Mouse (Mus musculus) urinary bladder, adult 18-20 months (tissue): Measurements from ENCODE around the gene Yars.

ENCODE experiments used
- DNase-seq, 2 experiments: peaks; one replicate each; pipeline ENCODE4 v3.0.0; 2022; ENCODE audit warnings: low spot score in 2 of 2, mixed read lengths in 2 of 2

The Yars gene

GRCm38 (mm10) chr4:129250759-129251481 is 61.4 kb downstream of the Yars start:
- no peak for DNase-seq

- DNase-seq = no peak
Measured at GRCm38 (mm10) chr4:129251482-129252125, 62.0 kb downstream of the Yars start.

- no peak for DNase-seq
Measured at GRCm38 (mm10) chr4:129252492-129252891, 62.9 kb downstream of the Yars start.

GRCm38 (mm10) chr4:129254571-129254970 is 65.0 kb downstream of the Yars start:
- no peak for DNase-seq

- DNase-seq = no peak
Measured at GRCm38 (mm10) chr4:129256450-129257380, 67.2 kb downstream of the Yars start.

GRCm38 (mm10) chr4:129259101-129259500 is 69.5 kb downstream of the Yars start:
- DNase-seq = no peak

GRCm38 (mm10) chr4:129260678-129261077 is 71.1 kb downstream of the Yars start:
- no peak for DNase-seq

- no peak for DNase-seq
Measured at GRCm38 (mm10) chr4:129261196-129261595, 71.6 kb downstream of the Yars start, which contains the start of gene C77080. C77080 (minus strand) TSS chr4:129261404.

- DNase-seq = peak in 1 of 2 experiments; percentile 60
Measured at GRCm38 (mm10) chr4:129263225-129264021, 73.9 kb downstream of the Yars start.

GRCm38 (mm10) chr4:129266191-129266590 is 76.6 kb downstream of the Yars start:
- no peak for DNase-seq

GRCm38 (mm10) chr4:129266821-129267220 is 77.3 kb downstream of the Yars start:
- DNase-seq = no peak

GRCm38 (mm10) chr4:129268698-129269097 is 79.1 kb downstream of the Yars start:
- no peak for DNase-seq
